Mouse (Mus musculus): Measurements from ENCODE around the gene Ncbp1.

Gene Ncbp1

GRCm38 (mm10) chr4:46198064-46198463, 59.7 kb downstream of the Ncbp1 start:
- in situ Hi-C loops (cut with MboI; ENCODE audit: low sequenced_read_pairs) = no loop called here

- in situ Hi-C loops (cut with MboI; ENCODE audit: low sequenced_read_pairs) = no loop called here
Observed at GRCm38 (mm10) chr4:46201834-46202561, 63.6 kb downstream of the Ncbp1 start.

- in situ Hi-C loops (cut with MboI; ENCODE audit: low sequenced_read_pairs) = no loop called here
Observed at GRCm38 (mm10) chr4:46202562-46203126, 64.2 kb downstream of the Ncbp1 start.

- in situ Hi-C loops (cut with MboI; ENCODE audit: low sequenced_read_pairs) = no loop called here
Observed at GRCm38 (mm10) chr4:46221090-46221489, 82.7 kb downstream of the Ncbp1 start.

Measured in CH12F3 (cell line).